Mouse (Mus musculus) heart, adult 2 months (tissue): ENCODE measurements around the gene Arhgap40.

Experiments
- CTCF ChIP-seq: fragments of 200-600 bp; IDR thresholded peaks from 2 replicates; pipeline ENCODE4 v1.8.1; 2022; ENCODE audit warnings: antibody characterized with exemption, mild to moderate bottlenecking, moderate library complexity
- EP300 ChIP-seq: fragments of 200-500 bp; IDR thresholded peaks from 2 replicates; pipeline ENCODE4 v1.6.1; 2011; ENCODE audit warnings: low read depth, low read length, control low read depth; ENCODE audit not compliant: insufficient read depth
- POLR2A ChIP-seq: fragments of 200-500 bp; IDR thresholded peaks from 2 replicates; pipeline ENCODE4 v1.6.1; 2011; ENCODE audit warnings: mild to moderate bottlenecking, low read depth, low read length, control low read depth; ENCODE audit not compliant: insufficient read depth

- TF ChIP-seq CTCF: no peak
- TF ChIP-seq POLR2A: no peak
- TF ChIP-seq EP300: no peak
Measured at GRCm38 (mm10) chr2:158555812-158556211, 43.2 kb downstream of the Arhgap40 start.
